ENCODE assay signal across 21 mouse cellular contexts in genomic region chr12:111267673-111268325, GRCm38 (mm10). TPM values are rescaled to one million over a fixed set of nuclear protein-coding genes. Genes with fewer than 3 reads are reported as not detected.
DNase-seq lines count a peak whose midpoint lies in the region; ATAC-seq lines count a peak whose summit lies in the region.
"Had no signal": no experiment of that assay in that cellular context is flagged by ENCODE, and none has a peak within 500 bp of the region (broad histone marks: within the 10 kb centered on the region; RNA-seq: fewer than 3 reads in every experiment).

No protein-coding gene starts in this region.

- H3K9ac ChIP-seq in midbrain, embryonic 14.5 days (replicated peaks; ENCODE audit: low read length) = no peak overlapping the region
- peak overlapping the region; percentile 13; the same call in 1 of the 2 replicates for H3K9ac ChIP-seq in liver, embryonic 12.5 days
- H3K9ac ChIP-seq: forebrain, embryonic 15.5 days; limb, embryonic 12.5 days; lung, embryonic 15.5 days; midbrain, embryonic 15.5 days; neural tube, embryonic 15.5 days had no signal

- H3K4me3 ChIP-seq in midbrain, embryonic 10.5 days = no peak overlapping the region
- H3K4me3 ChIP-seq in midbrain, embryonic 14.5 days (replicated peaks; ENCODE audit: low read depth, low read length) = no peak overlapping the region
- no peak overlapping the region for H3K4me3 ChIP-seq in liver, embryonic 12.5 days
- H3K4me3 ChIP-seq: forebrain, embryonic 15.5 days; heart, embryonic 10.5 days; left cerebral cortex, adult 2 months; limb, embryonic 12.5 days; lung, embryonic 15.5 days; midbrain, embryonic 15.5 days; neural tube, embryonic 15.5 days had no signal

- no peak for ATAC-seq in midbrain, embryonic 14.5 days (ENCODE audit: low FRiP score, low TSS enrichment)
- peak; percentile 83 for ATAC-seq in liver, embryonic 12.5 days
- ATAC-seq in megakaryocyte-erythroid progenitor cell, adult 5-6 weeks (replicated peaks; ENCODE audit: low FRiP score, low TSS enrichment, poor library complexity, severe bottlenecking) = peak; percentile 64
- ATAC-seq: forebrain, embryonic 15.5 days; midbrain, embryonic 15.5 days had no signal

- H3K4me1 ChIP-seq in midbrain, embryonic 10.5 days = peaks cover 46% of the 10 kb centered on the region
- H3K4me1 ChIP-seq in midbrain, embryonic 14.5 days (ENCODE audit: control insufficient read depth, insufficient read depth, low read length) = no peaks in the 10 kb centered on the region
- peaks cover 58% of the 10 kb centered on the region for H3K4me1 ChIP-seq in liver, embryonic 12.5 days
- H3K4me1 ChIP-seq: forebrain, embryonic 15.5 days; midbrain, embryonic 15.5 days had no signal

- 66% methylated on average over 4 of the region's 4 CpGs for WGBS in midbrain, embryonic 10.5 days
- WGBS in midbrain, embryonic 14.5 days = 75% methylated on average over 4 of the region's 4 CpGs
- 37% methylated on average over 4 of the region's 4 CpGs for WGBS in liver, embryonic 12.5 days (ENCODE audit: insufficient replicate concordance)

- peaks cover 39% of the 10 kb centered on the region for H3K27me3 ChIP-seq in midbrain, embryonic 10.5 days (ENCODE audit: low read depth, poor library complexity, severe bottlenecking)
- peaks cover 30% of the 10 kb centered on the region for H3K27me3 ChIP-seq in midbrain, embryonic 14.5 days (ENCODE audit: control insufficient read depth, insufficient read depth, low read length)
- H3K27me3 ChIP-seq in liver, embryonic 12.5 days (replicated peaks) = peaks cover 38% of the 10 kb centered on the region

- peaks cover 26% of the 10 kb centered on the region for H3K36me3 ChIP-seq in midbrain, embryonic 10.5 days
- H3K36me3 ChIP-seq in midbrain, embryonic 14.5 days (ENCODE audit: control insufficient read depth, insufficient read depth, low read length) = peaks cover 23% of the 10 kb centered on the region
- peaks cover 16% of the 10 kb centered on the region for H3K36me3 ChIP-seq in liver, embryonic 12.5 days

- DNase-seq in midbrain, embryonic 10.5 days (ENCODE audit: low spot score) = no peak
- DNase-seq in midbrain, embryonic 14.5 days = no peak
- DNase-seq in urinary bladder, postnatal 36 days (ENCODE audit: low spot score in 2 of 2) = no peak
- DNase-seq in right cerebral cortex, postnatal 25 days = no peak
- no peak for DNase-seq in cerebellum, postnatal 14 days
- DNase-seq: adrenal gland, postnatal 25 days; cerebellum, adult 18-20 months; cerebellum, postnatal 36 days; kidney, adult 9 months; kidney, postnatal 4 days; layer of hippocampus, adult 9-11 months had no signal

- H3K27ac ChIP-seq in midbrain, embryonic 10.5 days (replicated peaks) = peak overlapping the region; percentile 47
- H3K27ac ChIP-seq in midbrain, embryonic 14.5 days (replicated peaks; ENCODE audit: low read depth, low read length) = no peak overlapping the region
- peak overlapping the region; percentile 73; the same call in 1 of the 2 replicates for H3K27ac ChIP-seq in liver, embryonic 12.5 days
- H3K27ac ChIP-seq: forebrain, embryonic 15.5 days; heart, embryonic 10.5 days; left cerebral cortex, adult 2 months; limb, embryonic 12.5 days; lung, embryonic 15.5 days; midbrain, embryonic 15.5 days; neural tube, embryonic 15.5 days had no signal

- H3K4me2 ChIP-seq in midbrain, embryonic 14.5 days (ENCODE audit: low read length) = no peak overlapping the region
- H3K4me2 ChIP-seq in liver, embryonic 12.5 days = peak overlapping the region; percentile 45
- H3K4me2 ChIP-seq: forebrain, embryonic 15.5 days; limb, embryonic 12.5 days; lung, embryonic 15.5 days; midbrain, embryonic 15.5 days; neural tube, embryonic 15.5 days had no signal

- no peaks in the 10 kb centered on the region for H3K9me3 ChIP-seq in midbrain, embryonic 10.5 days (replicated peaks)
- H3K9me3 ChIP-seq in midbrain, embryonic 14.5 days (ENCODE audit: control insufficient read depth, low read length) = no peaks in the 10 kb centered on the region
- H3K9me3 ChIP-seq in liver, embryonic 12.5 days (replicated peaks) = no peaks in the 10 kb centered on the region
- H3K9me3 ChIP-seq: forebrain, embryonic 15.5 days; heart, embryonic 10.5 days; limb, embryonic 12.5 days; lung, embryonic 15.5 days; midbrain, embryonic 15.5 days; neural tube, embryonic 15.5 days had no signal

RNA-seq across cellular contexts. Expression of gene Amn, which starts 3.1 kb away (rescaled TPM):
- polyA plus RNA-seq in midbrain, embryonic 10.5 days (2016; fragmentation: Nextera tagmentation; extraction: Ambion mirVana) = 0.11 and 0.17 TPM in 2 replicates
- 5.3 and 8.9 TPM in 2 replicates for polyA plus RNA-seq in midbrain, embryonic 14.5 days (2014; fragmentation: Nextera tagmentation; extraction: Ambion mirVana)
- polyA plus RNA-seq in liver, embryonic 12.5 days (2016; fragmentation: Nextera tagmentation; extraction: Ambion mirVana) = 2.0 and 2.2 TPM in 2 replicates
- total RNA-seq in megakaryocyte-erythroid progenitor cell, adult 5-6 weeks (2014; fragmentation: Nextera tagmentation) = not detected in 2 replicates
- 0.47 TPM in 1 of 2 replicates, not detected in the other for total RNA-seq in megakaryocyte-erythroid progenitor cell, adult 5-6 weeks (2017)
- polyA plus RNA-seq: stomach, embryonic 14.5 days had no signal
